Mouse (Mus musculus): ENCODE data around the gene Gm44511. TPM values are rescaled to one million over a fixed set of nuclear protein-coding genes. Genes with fewer than 3 reads are reported as not detected.

The Gm44511 gene
- polyA plus RNA-seq, 1 experiment from 2014 or later, result not detected

- 3% methylated on average over 14 of the region's 14 CpGs for WGBS
- H3K27me3 ChIP-seq (replicated peaks; ENCODE audit: control insufficient read depth, insufficient read depth, low read length), result no peaks in the 10 kb centered on the region
- H3K36me3 ChIP-seq (ENCODE audit: control insufficient read depth, insufficient read depth, low read length), result no peaks in the 10 kb centered on the region
- H3K4me3 ChIP-seq (ENCODE audit: low read depth, low read length), result peak overlapping the region; percentile 81
- ATAC-seq (replicated peaks; ENCODE audit: low FRiP score), result peak; percentile 2; the same call in 1 of the 2 replicates
- peak; percentile 47 for DNase-seq (ENCODE audit: low spot score)
- peaks cover 14% of the 10 kb centered on the region for H3K4me1 ChIP-seq (replicated peaks; ENCODE audit: control insufficient read depth, insufficient read depth, low read length)
- no peaks in the 10 kb centered on the region for H3K9me3 ChIP-seq (ENCODE audit: control insufficient read depth, low read length)
- peak overlapping the region; percentile 64 for H3K4me2 ChIP-seq
- peak overlapping the region; percentile 59 for H3K9ac ChIP-seq (ENCODE audit: low read depth, low read length)
- H3K27ac ChIP-seq (ENCODE audit: low read depth, low read length), result no peak overlapping the region
Observed at GRCm38 (mm10) chr6:128837454-128838341, 11.6 kb upstream of the Gm44511 start.

GRCm38 (mm10) chr6:128836955-128837334 is 10.8 kb upstream of the Gm44511 start:
- no peak overlapping the region for H3K27ac ChIP-seq (ENCODE audit: low read depth, low read length)

GRCm38 (mm10) chr6:128836191-128836954 is 10.3 kb upstream of the Gm44511 start:
- Histone ChIP-seq H3K4me1 (replicated peaks; ENCODE audit: control insufficient read depth, insufficient read depth, low read length) (peaks cover 5% of the 10 kb centered on the region; the same call in 1 of the 2 replicates), H3K9ac (ENCODE audit: low read depth, low read length) (no peak overlapping the region), H3K36me3 (ENCODE audit: control insufficient read depth, insufficient read depth, low read length) (no peaks in the 10 kb centered on the region), H3K27me3 (replicated peaks; ENCODE audit: control insufficient read depth, insufficient read depth, low read length) (no peaks in the 10 kb centered on the region), H3K27ac (ENCODE audit: low read depth, low read length) (no peak overlapping the region), H3K9me3 (ENCODE audit: control insufficient read depth, low read length) (no peaks in the 10 kb centered on the region), H3K4me2 (peak overlapping the region; percentile 64), H3K4me3 (ENCODE audit: low read depth, low read length) (no peak overlapping the region)
- DNase-seq (ENCODE audit: low spot score), result no peak
- no peak for ATAC-seq (replicated peaks; ENCODE audit: low FRiP score)
- 60% methylated on average over 8 of the region's 8 CpGs for WGBS

More at GRCm38 (mm10) chr6:128836955-128837334, 10.8 kb upstream of the Gm44511 start:
- ATAC-seq (replicated peaks; ENCODE audit: low FRiP score) (no peak), DNase-seq (ENCODE audit: low spot score) (no peak)
- H3K27me3 ChIP-seq (replicated peaks; ENCODE audit: control insufficient read depth, insufficient read depth, low read length), result no peaks in the 10 kb centered on the region
- WGBS, result 80% methylated on average over 6 of the region's 6 CpGs
- H3K9me3 ChIP-seq (ENCODE audit: control insufficient read depth, low read length), result no peaks in the 10 kb centered on the region
- H3K9ac ChIP-seq (ENCODE audit: low read depth, low read length), result 0 out of 2 replicates have a peak overlapping the region, but pooled peaks have one; percentile 59
- H3K36me3 ChIP-seq (ENCODE audit: control insufficient read depth, insufficient read depth, low read length), result no peaks in the 10 kb centered on the region
- H3K4me1 ChIP-seq (replicated peaks; ENCODE audit: control insufficient read depth, insufficient read depth, low read length), result peaks cover 10% of the 10 kb centered on the region
- H3K4me2 ChIP-seq, result peak overlapping the region; percentile 64
- H3K4me3 ChIP-seq (ENCODE audit: low read depth, low read length), result peak overlapping the region; percentile 81

GRCm38 (mm10) chr6:128835571-128835970 is 9.5 kb upstream of the Gm44511 start:
- Histone ChIP-seq H3K27ac (ENCODE audit: low read depth, low read length) (no peak overlapping the region), H3K9me3 (ENCODE audit: control insufficient read depth, low read length) (no peaks in the 10 kb centered on the region), H3K27me3 (replicated peaks; ENCODE audit: control insufficient read depth, insufficient read depth, low read length) (no peaks in the 10 kb centered on the region), H3K9ac (ENCODE audit: low read depth, low read length) (no peak overlapping the region), H3K4me1 (replicated peaks; ENCODE audit: control insufficient read depth, insufficient read depth, low read length) (peaks cover 5% of the 10 kb centered on the region; the same call in 1 of the 2 replicates), H3K36me3 (ENCODE audit: control insufficient read depth, insufficient read depth, low read length) (no peaks in the 10 kb centered on the region), H3K4me2 (no peak overlapping the region), H3K4me3 (ENCODE audit: low read depth, low read length) (no peak overlapping the region)
- 58% methylated on average over 4 of the region's 4 CpGs for WGBS
- DNase-seq (ENCODE audit: low spot score) (no peak), ATAC-seq (replicated peaks; ENCODE audit: low FRiP score) (no peak)

DNA sequence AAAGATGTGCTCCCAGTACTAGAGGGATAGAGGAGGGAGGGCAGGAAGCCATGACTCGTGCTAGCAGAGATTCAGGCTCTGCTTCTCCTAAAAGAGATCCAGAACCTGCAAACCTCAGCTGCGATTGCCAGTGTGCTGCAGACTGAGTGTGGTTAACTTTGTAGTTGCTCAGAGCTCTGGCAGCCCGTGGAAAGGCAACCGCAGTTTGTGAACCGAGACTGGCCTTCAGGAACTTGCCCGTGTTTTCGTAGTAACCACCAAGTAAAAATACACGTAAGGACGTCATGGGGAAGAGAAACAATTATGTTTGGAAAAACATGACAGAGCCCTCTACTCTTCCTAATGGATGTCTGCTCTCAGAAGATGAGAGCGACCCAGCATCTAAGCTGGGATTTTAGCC is 6.9 kb upstream of the Gm44511 start:
- ATAC-seq (replicated peaks; ENCODE audit: low FRiP score) (no peak), DNase-seq (ENCODE audit: low spot score) (no peak)
- no peaks in the 10 kb centered on the region for H3K36me3 ChIP-seq (ENCODE audit: control insufficient read depth, insufficient read depth, low read length)
- peaks cover 5% of the 10 kb centered on the region; the same call in 1 of the 2 replicates for H3K4me1 ChIP-seq (replicated peaks; ENCODE audit: control insufficient read depth, insufficient read depth, low read length)
- H3K27me3 ChIP-seq (replicated peaks; ENCODE audit: control insufficient read depth, insufficient read depth, low read length), result no peaks in the 10 kb centered on the region
- H3K27ac ChIP-seq (ENCODE audit: low read depth, low read length), result no peak overlapping the region
- H3K9me3 ChIP-seq (ENCODE audit: control insufficient read depth, low read length), result no peaks in the 10 kb centered on the region
- H3K4me2 ChIP-seq, result no peak overlapping the region
- no peak overlapping the region for H3K9ac ChIP-seq (ENCODE audit: low read depth, low read length)
- WGBS, result 80% methylated on average over 10 of the region's 10 CpGs
- no peak overlapping the region for H3K4me3 ChIP-seq (ENCODE audit: low read depth, low read length)

GRCm38 (mm10) chr6:128829837-128830236 is 3.7 kb upstream of the Gm44511 start:
- ATAC-seq (replicated peaks; ENCODE audit: low FRiP score), result no peak
- WGBS, result 55% methylated on average over 4 of the region's 4 CpGs
- H3K4me1 ChIP-seq (replicated peaks; ENCODE audit: control insufficient read depth, insufficient read depth, low read length), result no peaks in the 10 kb centered on the region

GRCm38 (mm10) chr6:128826781-128827180 is 666 bp upstream of the Gm44511 start:
- H3K27ac ChIP-seq (ENCODE audit: low read depth, low read length), result no peak overlapping the region
- H3K4me1 ChIP-seq (replicated peaks; ENCODE audit: control insufficient read depth, insufficient read depth, low read length), result no peaks in the 10 kb centered on the region
- ATAC-seq (replicated peaks; ENCODE audit: low FRiP score) (no peak), DNase-seq (ENCODE audit: low spot score) (no peak)
- no peaks in the 10 kb centered on the region for H3K9me3 ChIP-seq (ENCODE audit: control insufficient read depth, low read length)
- H3K4me3 ChIP-seq (ENCODE audit: low read depth, low read length), result no peak overlapping the region
- H3K27me3 ChIP-seq (replicated peaks; ENCODE audit: control insufficient read depth, insufficient read depth, low read length), result no peaks in the 10 kb centered on the region
- no peak overlapping the region for H3K9ac ChIP-seq (ENCODE audit: low read depth, low read length)
- WGBS, result 79% methylated on average over 3 of the region's 3 CpGs
- H3K36me3 ChIP-seq (ENCODE audit: control insufficient read depth, insufficient read depth, low read length), result no peaks in the 10 kb centered on the region
- H3K4me2 ChIP-seq, result no peak overlapping the region

More at GRCm38 (mm10) chr6:128829837-128830236, 3.7 kb upstream of the Gm44511 start:
- no peak overlapping the region for H3K4me3 ChIP-seq (ENCODE audit: low read depth, low read length)
- H3K27ac ChIP-seq (ENCODE audit: low read depth, low read length), result no peak overlapping the region
- no peaks in the 10 kb centered on the region for H3K9me3 ChIP-seq (ENCODE audit: control insufficient read depth, low read length)
- no peaks in the 10 kb centered on the region for H3K36me3 ChIP-seq (ENCODE audit: control insufficient read depth, insufficient read depth, low read length)
- H3K9ac ChIP-seq (ENCODE audit: low read depth, low read length), result no peak overlapping the region
- no peak for DNase-seq (ENCODE audit: low spot score)
- no peaks in the 10 kb centered on the region for H3K27me3 ChIP-seq (replicated peaks; ENCODE audit: control insufficient read depth, insufficient read depth, low read length)
- H3K4me2 ChIP-seq, result no peak overlapping the region

DNA sequence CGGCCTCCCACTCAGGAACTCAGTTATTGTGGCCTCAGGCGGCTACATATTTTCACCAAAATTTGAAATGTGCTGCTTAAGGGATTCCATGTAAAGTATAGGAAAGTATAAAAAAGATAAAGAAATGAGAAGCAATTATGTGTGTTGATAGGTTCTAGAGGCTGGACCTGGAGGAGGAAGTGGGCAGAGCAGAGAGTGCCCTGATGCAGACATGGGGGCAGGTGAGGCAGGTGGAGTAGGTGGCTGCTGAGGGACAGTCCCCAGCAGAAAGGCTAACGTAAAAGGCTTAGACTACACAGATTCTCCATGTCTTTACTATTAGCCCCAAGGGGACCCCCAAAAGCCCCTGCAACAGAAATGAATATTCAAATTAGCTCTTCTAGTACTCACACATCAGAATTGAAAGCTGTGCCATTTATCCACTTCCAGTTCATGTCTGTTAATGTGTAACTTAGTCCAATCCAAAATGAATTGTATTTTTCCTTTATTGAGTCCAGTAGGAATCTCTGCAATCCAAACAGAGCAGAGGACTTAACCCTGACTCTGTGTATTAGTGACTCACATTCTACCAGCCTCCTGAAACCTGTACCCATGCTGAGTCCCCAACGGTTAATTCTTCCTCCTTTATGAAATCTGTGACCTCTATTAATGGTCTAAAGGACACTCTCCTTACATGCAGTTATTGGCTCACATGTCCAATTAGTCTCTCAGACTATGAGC is 7.9 kb downstream of the Gm44511 start:
- no peaks in the 10 kb centered on the region for H3K36me3 ChIP-seq (ENCODE audit: control insufficient read depth, insufficient read depth, low read length)
- H3K9me3 ChIP-seq (ENCODE audit: control insufficient read depth, low read length), result no peaks in the 10 kb centered on the region
- H3K27ac ChIP-seq (ENCODE audit: low read depth, low read length), result no peak overlapping the region
- no peak for ATAC-seq (replicated peaks; ENCODE audit: low FRiP score)
- no peak overlapping the region for H3K4me2 ChIP-seq
- H3K27me3 ChIP-seq (replicated peaks; ENCODE audit: control insufficient read depth, insufficient read depth, low read length), result no peaks in the 10 kb centered on the region
- no peak for DNase-seq (ENCODE audit: low spot score)
- no peak overlapping the region for H3K9ac ChIP-seq (ENCODE audit: low read depth, low read length)
- 77% methylated on average over 4 of the region's 4 CpGs for WGBS
- H3K4me1 ChIP-seq (replicated peaks; ENCODE audit: control insufficient read depth, insufficient read depth, low read length), result no peaks in the 10 kb centered on the region
- no peak overlapping the region for H3K4me3 ChIP-seq (ENCODE audit: low read depth, low read length)

All from liver, embryonic 11.5 days (tissue).